Mouse (Mus musculus) hindbrain, postnatal 0 days (tissue): ENCODE results near the gene AI854703. TPM values are rescaled to one million over a fixed set of nuclear protein-coding genes. Genes with fewer than 3 reads are reported as not detected.

Experiments
- ATAC-seq: fragments of 200-750 bp; cut with Nextera tagmentation; 2 replicates; pipeline ENCODE4 v1.8.0; 2017; ENCODE audit warnings: mild to moderate bottlenecking, moderate TSS enrichment, moderate library complexity
- DNase-seq: peaks from one replicate; pipeline ENCODE4 v3.0.0-alpha.2; 2015; ENCODE audit warnings: low spot score
- H3K27ac ChIP-seq: fragments of 300-500 bp; sonication (generic); 2 replicates; pipeline ENCODE4 v1.5.1; 2014; ENCODE audit warnings: mild to moderate bottlenecking
- H3K27me3 ChIP-seq: fragments of 300-500 bp; sonication (generic); 2 replicates; pipeline ENCODE4 v1.6.1; 2014; ENCODE audit warnings: low read length, mixed read lengths; ENCODE audit not compliant: insufficient read depth
- H3K36me3 ChIP-seq: fragments of 300-500 bp; sonication (generic); 2 replicates; pipeline ENCODE4 v1.6.1; 2014; ENCODE audit warnings: low read length, mixed read lengths; ENCODE audit not compliant: insufficient read depth
- H3K4me1 ChIP-seq: fragments of 300-500 bp; sonication (generic); 2 replicates; pipeline ENCODE4 v1.6.1; 2014; ENCODE audit warnings: antibody characterized with exemption, low read length, mixed read lengths; ENCODE audit not compliant: insufficient read depth
- H3K4me2 ChIP-seq: fragments of 300-500 bp; sonication (generic); 2 replicates; pipeline ENCODE4 v1.6.1; 2014; ENCODE audit warnings: low read depth, mild to moderate bottlenecking, low read length, moderate library complexity, mixed read lengths
- H3K4me3 ChIP-seq: fragments of 300-500 bp; sonication (generic); 2 replicates; pipeline ENCODE4 v1.5.1; 2014; ENCODE audit warnings: low read length
- H3K9ac ChIP-seq: fragments of 300-500 bp; sonication (generic); replicated peaks from 2 replicates; pipeline ENCODE4 v1.6.1; 2014; ENCODE audit warnings: mild to moderate bottlenecking, low read length, moderate library complexity, mixed read lengths
- H3K9me3 ChIP-seq: fragments of 300-500 bp; sonication (generic); 2 replicates; pipeline ENCODE4 v1.6.1; 2016; ENCODE audit warnings: low read length, mixed read lengths
- CTCF ChIP-seq: IDR thresholded peaks from 2 replicates; pipeline ENCODE4 v1.5.1; 2016; ENCODE audit warnings: antibody characterized with exemption, control low read depth, low read depth
- WGBS: fragments of 180-500 bp; shearing (Covaris S2); extraction: QIAGEN DNeasy Blood & Tissue Kit; methylation state at CpG from one replicate; pipeline ENCODE4 v1.1.7; 2014; 5-methylcytosine and 5-hydroxymethylcytosine counted together
- polyA plus RNA-seq: library from polyadenylated mRNA; unstranded; fragments of >200 nt; fragmentation: Nextera tagmentation; extraction: Ambion mirVana; gene quantifications from 2 replicates; pipeline ENCODE4 v1.2.1, GENCODE M21; 2015
- total RNA-seq: library from RNA; depleted of rRNA; stranded (reverse); fragments of >200 nt; gene quantifications from 2 replicates; pipeline ENCODE4 v1.2.3, GENCODE M21; 2014

AI854703 gene
- total and polyA plus RNA-seq, 2 experiments from 2014 or later, result 29.3 to 54.9 TPM

DNA sequence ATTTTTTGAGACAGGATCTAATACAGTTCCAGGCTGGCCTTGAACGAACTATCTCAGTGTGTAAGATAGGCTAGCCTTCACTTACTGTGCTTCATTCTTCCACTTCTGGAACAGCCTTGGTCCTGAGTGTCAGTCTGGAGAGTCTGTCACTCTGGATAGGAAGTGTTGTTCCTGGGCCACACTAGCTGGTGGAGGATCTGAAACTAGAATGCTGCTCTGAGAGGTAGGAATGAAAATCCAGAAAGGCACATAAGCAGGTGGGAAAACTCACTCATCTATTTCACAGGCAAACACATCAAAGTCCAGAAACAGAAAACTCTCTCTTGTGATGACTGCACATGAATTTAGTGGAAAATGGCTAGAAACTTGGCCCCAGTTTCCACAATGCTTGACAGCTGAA lies 26.0 kb upstream of the AI854703 start:
- no peaks in the 10 kb centered on the region for H3K27me3 ChIP-seq
- 100% methylated on average over 1 of the region's 1 CpGs for WGBS
- peaks cover 39% of the 10 kb centered on the region for H3K36me3 ChIP-seq
- peak overlapping the region; percentile 94; the same call in 1 of the 2 replicates for H3K27ac ChIP-seq
- H3K4me3 ChIP-seq, result no peak overlapping the region
- no peak for TF ChIP-seq CTCF
- H3K4me2 ChIP-seq, result no peak overlapping the region
- 0 out of 2 replicates have a peak, but pooled peaks cover 3% of the 10 kb centered on the region for H3K9me3 ChIP-seq
- H3K4me1 ChIP-seq, result peaks cover 8% of the 10 kb centered on the region
- DNase-seq, result no peak
- no peak for ATAC-seq
- H3K9ac ChIP-seq, result no peak overlapping the region

DNA sequence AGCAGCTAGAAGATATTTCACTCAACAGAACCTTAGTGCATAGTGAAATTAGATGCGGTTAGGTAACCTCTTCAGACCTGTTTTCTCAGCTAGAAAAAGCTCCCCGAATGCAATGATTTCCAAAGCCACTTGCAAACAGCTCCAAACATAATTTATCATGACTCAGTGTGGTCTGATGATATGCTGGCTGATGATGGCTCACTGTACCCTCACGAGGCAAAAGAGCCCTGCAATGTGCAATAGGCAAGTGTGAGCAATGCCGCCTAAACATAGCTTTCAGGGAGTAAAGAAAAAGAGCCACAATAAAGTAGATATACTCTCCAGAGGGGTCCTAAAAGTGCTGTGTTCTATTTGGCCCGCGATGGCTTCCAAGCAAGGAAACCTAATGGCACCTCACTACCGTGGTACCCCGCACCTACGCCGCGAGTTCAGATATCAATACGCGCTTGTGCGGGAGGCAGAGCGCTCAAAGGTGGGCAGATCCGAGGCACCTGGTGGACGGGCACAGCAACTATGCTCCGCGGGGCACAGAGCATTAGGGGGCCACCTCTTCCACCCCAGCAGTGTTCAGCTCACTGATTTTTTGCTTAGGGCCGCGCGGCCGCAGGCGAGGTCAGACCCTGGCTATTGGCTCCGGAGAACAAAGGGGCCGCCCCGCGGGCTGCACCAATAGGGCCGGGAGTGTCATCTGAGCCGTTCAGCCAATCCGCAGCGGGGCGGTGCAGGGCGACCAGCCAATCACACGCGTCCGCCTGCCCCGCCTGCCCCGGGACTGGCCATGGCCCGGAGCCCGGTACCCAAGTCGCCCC lies 25.1 kb upstream of the AI854703 start, which contains the start of gene Zfp775:
TSS of gene Zfp775 (plus strand) at position 793 of the 809 bp plus-strand sequence.
- Histone ChIP-seq H3K4me3 (peak within 1 kb of the TSS; percentile 74), H3K36me3 (peaks cover 34% of the 10 kb centered on the region), H3K9ac (peak within 1 kb of the TSS; percentile 83), H3K4me2 (peak within 1 kb of the TSS; percentile 99), H3K4me1 (peaks cover 8% of the 10 kb centered on the region), H3K27me3 (no peaks in the 10 kb centered on the region), H3K9me3 (0 out of 2 replicates have a peak, but pooled peaks cover 3% of the 10 kb centered on the region), H3K27ac (peak within 1 kb of the TSS; percentile 94)
- DNase-seq, result peak; percentile 97
- peak; percentile 99 for ATAC-seq
- peak; percentile 43 for TF ChIP-seq CTCF
- 3% methylated on average over 42 of the region's 42 CpGs for WGBS

DNA sequence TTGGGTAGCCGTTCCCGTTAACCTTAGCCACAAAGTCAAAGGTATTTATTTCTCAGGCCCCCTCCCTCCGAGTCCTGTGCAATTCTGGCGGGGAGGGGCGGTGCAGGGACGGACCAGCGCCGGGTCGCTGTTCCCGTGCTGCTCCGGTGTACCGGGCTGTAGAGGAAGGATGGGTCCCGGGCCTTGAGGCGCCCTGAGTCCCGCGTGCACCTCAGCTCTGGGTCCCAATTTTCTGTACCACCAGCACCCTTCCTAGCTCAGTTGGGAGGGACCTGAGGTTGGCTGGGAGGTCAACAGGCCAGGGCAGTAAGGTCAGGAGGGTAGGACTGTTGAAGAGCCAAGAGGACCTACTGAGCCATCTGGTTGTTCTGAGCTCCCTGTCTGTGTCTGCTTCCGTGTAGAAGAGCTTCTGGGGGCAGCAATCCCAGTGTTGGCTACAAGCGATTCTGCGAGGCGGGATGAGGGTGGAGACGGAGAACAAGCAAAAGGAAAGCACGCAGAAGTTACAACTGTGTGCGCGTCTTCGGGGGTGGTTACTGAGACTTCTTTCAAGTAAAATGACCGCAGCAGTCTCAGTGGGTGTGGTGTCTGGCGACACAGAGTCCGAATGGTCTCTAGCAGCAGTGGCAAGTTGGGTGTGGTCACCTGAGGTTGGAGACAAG lies 24.4 kb upstream of the AI854703 start:
- Histone ChIP-seq H3K4me3 (peak overlapping the region; percentile 74), H3K36me3 (peaks cover 27% of the 10 kb centered on the region), H3K27ac (peak overlapping the region; percentile 94), H3K9me3 (0 out of 2 replicates have a peak, but pooled peaks cover under 1% of the 10 kb centered on the region), H3K4me1 (peaks cover 8% of the 10 kb centered on the region), H3K4me2 (peak overlapping the region; percentile 99), H3K27me3 (no peaks in the 10 kb centered on the region), H3K9ac (peak overlapping the region; percentile 83)
- under 1% methylated on average over 28 of the region's 28 CpGs for WGBS
- peak; percentile 52 for DNase-seq
- no peak for TF ChIP-seq CTCF
- ATAC-seq, result peak; percentile 86; the same call in 1 of the 2 replicates

DNA sequence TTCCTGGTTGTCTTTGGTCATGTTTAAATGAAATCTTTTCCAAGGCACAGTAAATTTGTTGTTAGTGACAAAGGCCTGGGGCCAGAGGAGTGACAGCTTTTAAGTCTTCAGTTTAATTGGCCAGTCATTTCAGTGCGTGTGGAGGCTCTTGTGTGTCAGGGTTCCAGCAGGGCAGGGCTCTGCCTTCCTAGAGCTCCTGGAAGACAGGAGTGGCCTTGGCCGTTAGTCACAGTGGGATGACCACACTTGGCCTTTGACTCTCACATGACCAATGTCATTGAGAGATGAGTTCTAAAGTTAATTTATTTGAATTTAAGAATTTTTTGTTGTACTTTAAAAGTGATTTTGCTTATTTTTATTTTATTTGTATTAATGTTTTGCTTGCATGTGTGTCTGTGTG lies 18.4 kb upstream of the AI854703 start:
- H3K27ac ChIP-seq, result no peak overlapping the region
- no peaks in the 10 kb centered on the region for H3K9me3 ChIP-seq
- H3K27me3 ChIP-seq, result no peaks in the 10 kb centered on the region
- H3K36me3 ChIP-seq, result no peaks in the 10 kb centered on the region
- no peak for DNase-seq
- H3K4me2 ChIP-seq, result no peak overlapping the region
- no peak for TF ChIP-seq CTCF
- no peak overlapping the region for H3K4me3 ChIP-seq
- no peak for ATAC-seq
- H3K4me1 ChIP-seq, result no peaks in the 10 kb centered on the region
- no peak overlapping the region for H3K9ac ChIP-seq
- WGBS, result 52% methylated on average over 2 of the region's 2 CpGs

DNA sequence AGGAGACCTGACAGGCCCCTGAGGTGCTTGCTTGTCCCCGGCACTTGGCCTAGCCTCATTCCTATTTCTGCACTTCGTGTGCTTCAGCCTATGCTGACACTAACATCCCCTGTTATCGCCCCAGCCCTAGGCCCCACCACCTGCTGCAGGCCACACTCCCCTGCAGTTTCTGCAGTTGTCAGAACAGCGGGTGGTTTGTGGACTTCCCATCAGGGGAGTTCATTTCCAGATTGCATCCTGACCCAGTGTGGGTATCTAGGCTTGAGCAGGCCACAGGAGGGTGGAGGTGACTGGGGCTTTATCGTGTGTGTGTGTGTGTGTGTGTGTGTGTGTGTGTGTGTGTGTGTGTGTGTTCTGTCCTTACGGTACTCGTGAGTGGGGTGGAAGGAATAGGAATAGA lies 17.1 kb upstream of the AI854703 start:
- H3K4me2 ChIP-seq, result no peak overlapping the region
- DNase-seq (no peak), ATAC-seq (no peak)
- H3K27ac ChIP-seq, result no peak overlapping the region
- H3K4me1 ChIP-seq, result no peaks in the 10 kb centered on the region
- H3K9me3 ChIP-seq, result no peaks in the 10 kb centered on the region
- WGBS, result 46% methylated on average over 7 of the region's 7 CpGs
- H3K9ac ChIP-seq, result no peak overlapping the region
- no peak overlapping the region for H3K4me3 ChIP-seq
- peaks cover 8% of the 10 kb centered on the region; the same call in 1 of the 2 replicates for H3K36me3 ChIP-seq
- no peaks in the 10 kb centered on the region for H3K27me3 ChIP-seq
- TF ChIP-seq CTCF, result no peak

DNA sequence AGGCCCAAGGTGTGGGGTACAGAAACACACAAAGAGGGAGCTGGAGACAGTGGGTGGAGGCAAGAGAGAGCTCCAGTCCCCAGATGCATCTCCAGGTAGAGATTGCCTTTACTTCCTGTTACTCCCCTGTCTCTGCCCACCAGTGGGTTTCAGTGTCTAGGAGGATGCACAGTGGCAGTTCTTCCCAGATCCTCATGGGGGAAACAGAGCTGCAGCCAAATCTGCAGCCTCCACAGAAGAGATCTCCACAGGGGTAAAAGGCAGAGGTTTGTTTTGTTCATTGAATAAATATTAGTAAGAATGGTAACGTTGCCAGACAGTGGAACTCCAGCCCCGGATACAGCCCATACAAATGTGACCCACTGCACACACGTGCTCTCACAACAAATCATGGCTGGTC lies 15.9 kb upstream of the AI854703 start:
- 62% methylated on average over 3 of the region's 3 CpGs for WGBS
- Histone ChIP-seq H3K4me1 (no peaks in the 10 kb centered on the region), H3K27ac (no peak overlapping the region), H3K27me3 (no peaks in the 10 kb centered on the region), H3K9ac (no peak overlapping the region), H3K4me2 (no peak overlapping the region), H3K4me3 (no peak overlapping the region), H3K36me3 (peaks cover 8% of the 10 kb centered on the region; the same call in 1 of the 2 replicates), H3K9me3 (no peaks in the 10 kb centered on the region)
- peak; percentile 35 for TF ChIP-seq CTCF
- no peak for ATAC-seq
- no peak for DNase-seq
